Mouse (Mus musculus): ENCODE data around the gene Phactr1.

Phactr1 gene

GRCm38 (mm10) chr13:42973961-42974360 is 293.5 kb downstream of the Phactr1 start:
- DNase-seq (ENCODE audit: low spot score in 2 of 2): no peak

GRCm38 (mm10) chr13:42974506-42974905 is 294.1 kb downstream of the Phactr1 start:
- no peak for DNase-seq (ENCODE audit: low spot score in 2 of 2)

- no peak for DNase-seq (ENCODE audit: low spot score in 2 of 2)
Observed at GRCm38 (mm10) chr13:42976144-42976543, 295.7 kb downstream of the Phactr1 start.

GRCm38 (mm10) chr13:42976967-42977366 is 296.5 kb downstream of the Phactr1 start:
- DNase-seq (ENCODE audit: low spot score in 2 of 2): no peak

- no peak for DNase-seq (ENCODE audit: low spot score in 2 of 2)
Observed at GRCm38 (mm10) chr13:42980581-42980980, 300.2 kb downstream of the Phactr1 start.

GRCm38 (mm10) chr13:42982646-42983045 is 302.2 kb downstream of the Phactr1 start:
- no peak for DNase-seq (ENCODE audit: low spot score in 2 of 2)

GRCm38 (mm10) chr13:42985806-42986205 is 305.4 kb downstream of the Phactr1 start:
- no peak for DNase-seq (ENCODE audit: low spot score in 2 of 2)

- DNase-seq (ENCODE audit: low spot score in 2 of 2): no peak
Observed at GRCm38 (mm10) chr13:42987931-42988579, 307.6 kb downstream of the Phactr1 start.

- no peak for DNase-seq (ENCODE audit: low spot score in 2 of 2)
Observed at GRCm38 (mm10) chr13:42989481-42989880, 309.1 kb downstream of the Phactr1 start.

GRCm38 (mm10) chr13:42990051-42990450 is 309.6 kb downstream of the Phactr1 start:
- no peak for DNase-seq (ENCODE audit: low spot score in 2 of 2)

- DNase-seq (ENCODE audit: low spot score in 2 of 2): no peak
Observed at GRCm38 (mm10) chr13:42990493-42991111, 310.2 kb downstream of the Phactr1 start.

GRCm38 (mm10) chr13:42991164-42991563 is 310.7 kb downstream of the Phactr1 start:
- no peak for DNase-seq (ENCODE audit: low spot score in 2 of 2)

- DNase-seq (ENCODE audit: low spot score in 2 of 2): no peak
Observed at GRCm38 (mm10) chr13:42992306-42992705, 311.9 kb downstream of the Phactr1 start.

- no peak for DNase-seq (ENCODE audit: low spot score in 2 of 2)
Observed at GRCm38 (mm10) chr13:42994276-42994675, 313.9 kb downstream of the Phactr1 start.

GRCm38 (mm10) chr13:42996188-42996587 is 315.8 kb downstream of the Phactr1 start:
- no peak for DNase-seq (ENCODE audit: low spot score in 2 of 2)

- DNase-seq (ENCODE audit: low spot score in 2 of 2): no peak
Observed at GRCm38 (mm10) chr13:42999287-42999686, 318.9 kb downstream of the Phactr1 start.

GRCm38 (mm10) chr13:43005131-43005579 is 324.7 kb downstream of the Phactr1 start:
- DNase-seq (ENCODE audit: low spot score in 2 of 2): no peak

GRCm38 (mm10) chr13:43008466-43008865 is 328.0 kb downstream of the Phactr1 start:
- no peak for DNase-seq (ENCODE audit: low spot score in 2 of 2)

- no peak for DNase-seq (ENCODE audit: low spot score in 2 of 2)
Observed at GRCm38 (mm10) chr13:43009596-43009995, 329.2 kb downstream of the Phactr1 start.

- DNase-seq (ENCODE audit: low spot score in 2 of 2): no peak
Observed at GRCm38 (mm10) chr13:43011516-43011915, 331.1 kb downstream of the Phactr1 start.

- no peak for DNase-seq (ENCODE audit: low spot score in 2 of 2)
Observed at GRCm38 (mm10) chr13:43013984-43014383, 333.6 kb downstream of the Phactr1 start.

- no peak for DNase-seq (ENCODE audit: low spot score in 2 of 2)
Observed at GRCm38 (mm10) chr13:43015768-43016167, 335.3 kb downstream of the Phactr1 start.

- no peak for DNase-seq (ENCODE audit: low spot score in 2 of 2)
Observed at GRCm38 (mm10) chr13:43018863-43019262, 338.4 kb downstream of the Phactr1 start.
